Mouse (Mus musculus) heart, adult 11 months (tissue): ENCODE data around the gene Zfp664.

Source experiments
- DNase-seq: peaks from one replicate; pipeline ENCODE4 v3.0.0; 2022

Zfp664 gene

GRCm38 (mm10) chr5:124873096-124873495, 10.6 kb downstream of the Zfp664 start:
- peak; percentile 95 for DNase-seq

- DNase-seq = peak; percentile 78
Measured at GRCm38 (mm10) chr5:124873890-124874601, 11.6 kb downstream of the Zfp664 start.

- no peak for DNase-seq
Measured at GRCm38 (mm10) chr5:124879251-124879650, 16.8 kb downstream of the Zfp664 start.

- no peak for DNase-seq
Measured at GRCm38 (mm10) chr5:124879801-124880200, 17.3 kb downstream of the Zfp664 start.

GRCm38 (mm10) chr5:124883877-124884276, 21.4 kb downstream of the Zfp664 start:
- DNase-seq = no peak

- DNase-seq = no peak
Measured at GRCm38 (mm10) chr5:124888661-124889060, 26.2 kb downstream of the Zfp664 start.

- DNase-seq = peak; percentile 93
Measured at GRCm38 (mm10) chr5:124891921-124892370, 29.5 kb downstream of the Zfp664 start.

GRCm38 (mm10) chr5:124896135-124896534, 33.6 kb downstream of the Zfp664 start:
- DNase-seq = no peak

GRCm38 (mm10) chr5:124899945-124900631, 37.6 kb downstream of the Zfp664 start:
- DNase-seq = peak; percentile 97

GRCm38 (mm10) chr5:124900738-124901490, 38.4 kb downstream of the Zfp664 start:
- DNase-seq = peak; percentile 91

GRCm38 (mm10) chr5:124901675-124902074, 39.2 kb downstream of the Zfp664 start:
- peak; percentile 90 for DNase-seq

- no peak for DNase-seq
Measured at GRCm38 (mm10) chr5:124902195-124902594, 39.7 kb downstream of the Zfp664 start.

- no peak for DNase-seq
Measured at GRCm38 (mm10) chr5:124903852-124904251, 41.4 kb downstream of the Zfp664 start.

- no peak for DNase-seq
Measured at GRCm38 (mm10) chr5:124906890-124907289, 44.4 kb downstream of the Zfp664 start.

- DNase-seq = peak; percentile 95
Measured at GRCm38 (mm10) chr5:124908860-124909259, 46.4 kb downstream of the Zfp664 start.

- no peak for DNase-seq
Measured at GRCm38 (mm10) chr5:124912276-124912675, 49.8 kb downstream of the Zfp664 start.

- DNase-seq = no peak
Measured at GRCm38 (mm10) chr5:124912946-124913933, 50.7 kb downstream of the Zfp664 start.

- DNase-seq = peak; percentile 95
Measured at GRCm38 (mm10) chr5:124919798-124920197, 57.3 kb downstream of the Zfp664 start.

GRCm38 (mm10) chr5:124921410-124921809, 58.9 kb downstream of the Zfp664 start:
- DNase-seq = no peak

GRCm38 (mm10) chr5:124922356-124923352, 60.2 kb downstream of the Zfp664 start:
- DNase-seq = no peak
